Mouse (Mus musculus) forebrain, embryonic 12.5 days (tissue): Measurements from ENCODE around the gene Qtrt2. TPM values are rescaled to one million over a fixed set of nuclear protein-coding genes. Genes with fewer than 3 reads are reported as not detected.

Experiments
- ATAC-seq: fragments of 200-750 bp; cut with Nextera tagmentation; 2 replicates; pipeline ENCODE4 v1.8.0; 2017; ENCODE audit warnings: moderate TSS enrichment; ENCODE audit not compliant: low FRiP score
- H3K27ac ChIP-seq: fragments of 300-500 bp; sonication (generic); 2 replicates; pipeline ENCODE4 v1.5.1; 2016; ENCODE audit warnings: mild to moderate bottlenecking
- H3K27me3 ChIP-seq: fragments of 300-500 bp; sonication (generic); 2 replicates; pipeline ENCODE4 v1.6.1; 2016; ENCODE audit warnings: mild to moderate bottlenecking
- H3K36me3 ChIP-seq: fragments of 300-500 bp; sonication (generic); replicated peaks from 2 replicates; pipeline ENCODE4 v1.6.1; 2016; ENCODE audit warnings: mild to moderate bottlenecking
- H3K4me1 ChIP-seq: fragments of 300-500 bp; sonication (generic); 2 replicates; pipeline ENCODE4 v1.6.1; 2016
- H3K4me2 ChIP-seq: fragments of 300-500 bp; sonication (generic); 2 replicates; pipeline ENCODE4 v1.6.1; 2016; ENCODE audit warnings: mild to moderate bottlenecking, moderate library complexity
- H3K4me3 ChIP-seq: fragments of 300-500 bp; sonication (generic); replicated peaks from 2 replicates; pipeline ENCODE4 v1.5.1; 2016; ENCODE audit warnings: mild to moderate bottlenecking
- H3K9ac ChIP-seq: fragments of 300-500 bp; sonication (generic); 2 replicates; pipeline ENCODE4 v1.6.1; 2016; ENCODE audit warnings: mild to moderate bottlenecking
- H3K9me3 ChIP-seq: fragments of 300-500 bp; sonication (generic); 2 replicates; pipeline ENCODE4 v1.6.1; 2016
- WGBS: fragments of 180-500 bp; shearing (Covaris S2); methylation state at CpG from one replicate; pipeline ENCODE4 v1.1.7; 2016; 5-methylcytosine and 5-hydroxymethylcytosine counted together
- polyA plus RNA-seq: library from polyadenylated mRNA; unstranded; fragments of >200 nt; fragmentation: Nextera tagmentation; extraction: Ambion mirVana; gene quantifications from 2 replicates; pipeline ENCODE4 v1.2.1, GENCODE M21; 2016

Gene Qtrt2
- polyA plus RNA-seq, 1 experiment from 2014 or later: 34.7 TPM

DNA sequence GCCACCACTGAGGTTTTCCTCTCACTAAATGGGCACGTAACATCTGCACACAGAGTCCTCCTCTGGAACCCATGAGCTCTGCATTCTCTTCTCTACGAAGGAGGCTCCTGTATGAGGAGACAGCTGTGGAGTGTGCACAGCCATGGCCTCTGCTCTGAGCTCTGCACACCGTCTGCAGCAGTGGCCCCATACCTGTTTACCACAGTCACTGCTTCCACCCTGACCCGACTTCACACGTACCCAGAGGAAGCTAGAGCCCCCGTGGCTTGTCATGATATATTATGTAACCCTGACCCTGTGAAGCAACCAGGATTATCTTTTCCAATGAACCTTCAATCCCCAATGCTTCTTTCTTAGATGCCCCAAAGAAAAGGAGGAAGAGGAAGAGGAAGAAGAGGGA is 46.8 kb downstream of the Qtrt2 start:
- no peak for ATAC-seq
- Histone ChIP-seq H3K9ac (no peak overlapping the region), H3K4me1 (no peaks in the 10 kb centered on the region), H3K9me3 (no peaks in the 10 kb centered on the region), H3K27me3 (no peaks in the 10 kb centered on the region), H3K4me2 (no peak overlapping the region), H3K36me3 (peaks cover 38% of the 10 kb centered on the region), H3K27ac (no peak overlapping the region), H3K4me3 (no peak overlapping the region)
- 92% methylated on average over 6 of the region's 6 CpGs for WGBS

DNA sequence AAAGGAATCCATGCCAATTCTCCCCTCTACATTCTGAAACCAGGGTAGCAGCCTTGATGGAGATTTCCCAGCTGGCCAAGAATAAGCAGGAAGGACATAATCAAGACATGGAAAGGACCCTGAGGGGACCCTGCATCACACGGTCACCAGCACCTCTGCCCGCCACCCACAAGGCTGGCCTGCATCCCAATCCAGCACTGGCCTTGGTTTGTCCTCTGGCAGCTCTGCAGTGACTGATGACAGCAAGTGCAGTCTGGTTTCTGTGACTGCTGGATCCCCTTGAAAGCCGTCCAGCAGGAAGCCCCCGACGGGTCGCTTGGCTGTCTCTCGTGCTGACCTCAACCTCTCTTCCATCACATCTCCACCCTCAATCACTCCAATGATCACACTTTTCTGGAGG is 55.2 kb downstream of the Qtrt2 start:
- H3K27me3 ChIP-seq: no peaks in the 10 kb centered on the region
- H3K4me3 ChIP-seq: no peak overlapping the region
- no peak overlapping the region for H3K4me2 ChIP-seq
- 92% methylated on average over 7 of the region's 7 CpGs for WGBS
- H3K4me1 ChIP-seq: no peaks in the 10 kb centered on the region
- no peak overlapping the region for H3K27ac ChIP-seq
- no peaks in the 10 kb centered on the region for H3K9me3 ChIP-seq
- H3K9ac ChIP-seq: no peak overlapping the region
- peaks cover 64% of the 10 kb centered on the region for H3K36me3 ChIP-seq
- no peak for ATAC-seq

DNA sequence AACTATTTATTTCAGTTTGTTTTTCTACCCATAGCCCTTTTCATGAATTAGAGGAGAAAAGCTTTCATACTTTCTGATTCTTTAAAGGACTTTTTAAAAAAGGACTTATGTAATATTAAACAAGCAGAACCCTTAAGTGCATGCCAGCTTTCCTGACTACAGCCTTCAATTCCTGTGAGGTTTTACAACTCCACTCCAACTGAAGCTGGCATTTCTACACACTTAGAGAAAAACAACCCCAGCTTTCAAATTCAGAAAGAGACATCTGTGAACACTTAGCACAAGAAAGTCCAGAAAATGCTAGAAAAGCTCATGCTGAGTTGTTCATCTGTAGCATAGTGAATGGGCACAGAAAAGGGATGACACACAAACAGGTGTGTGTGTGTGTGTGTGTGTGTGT is 56.8 kb downstream of the Qtrt2 start:
- no peak for ATAC-seq
- Histone ChIP-seq H3K36me3 (peaks cover 51% of the 10 kb centered on the region), H3K4me2 (no peak overlapping the region), H3K27ac (no peak overlapping the region), H3K9ac (no peak overlapping the region), H3K9me3 (no peaks in the 10 kb centered on the region), H3K4me3 (no peak overlapping the region), H3K27me3 (no peaks in the 10 kb centered on the region), H3K4me1 (no peaks in the 10 kb centered on the region)

DNA sequence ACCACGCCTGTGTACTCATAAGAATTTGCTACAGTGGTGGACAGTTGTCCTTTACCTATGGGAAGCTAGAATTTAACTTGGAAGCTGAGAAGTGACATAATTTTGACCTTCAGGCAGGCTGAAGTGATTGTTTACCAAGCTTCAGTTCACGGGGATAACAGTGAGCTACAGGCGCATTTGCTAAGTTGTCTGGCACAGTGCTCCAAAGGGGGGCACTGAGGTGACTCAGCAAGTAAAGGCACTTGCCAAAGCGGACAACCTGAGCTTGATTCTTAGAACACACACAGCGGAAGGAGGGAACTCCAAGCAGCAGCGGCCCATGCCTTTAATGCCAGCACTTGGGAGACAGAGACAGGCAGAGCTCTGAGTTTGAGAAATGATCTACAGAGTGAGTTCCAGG is 66.0 kb downstream of the Qtrt2 start:
- Histone ChIP-seq H3K27ac (no peak overlapping the region), H3K4me1 (no peaks in the 10 kb centered on the region), H3K4me2 (no peak overlapping the region), H3K36me3 (peaks cover 27% of the 10 kb centered on the region), H3K4me3 (no peak overlapping the region), H3K27me3 (no peaks in the 10 kb centered on the region), H3K9ac (no peak overlapping the region), H3K9me3 (no peaks in the 10 kb centered on the region)
- 84% methylated on average over 6 of the region's 6 CpGs for WGBS
- no peak for ATAC-seq

DNA sequence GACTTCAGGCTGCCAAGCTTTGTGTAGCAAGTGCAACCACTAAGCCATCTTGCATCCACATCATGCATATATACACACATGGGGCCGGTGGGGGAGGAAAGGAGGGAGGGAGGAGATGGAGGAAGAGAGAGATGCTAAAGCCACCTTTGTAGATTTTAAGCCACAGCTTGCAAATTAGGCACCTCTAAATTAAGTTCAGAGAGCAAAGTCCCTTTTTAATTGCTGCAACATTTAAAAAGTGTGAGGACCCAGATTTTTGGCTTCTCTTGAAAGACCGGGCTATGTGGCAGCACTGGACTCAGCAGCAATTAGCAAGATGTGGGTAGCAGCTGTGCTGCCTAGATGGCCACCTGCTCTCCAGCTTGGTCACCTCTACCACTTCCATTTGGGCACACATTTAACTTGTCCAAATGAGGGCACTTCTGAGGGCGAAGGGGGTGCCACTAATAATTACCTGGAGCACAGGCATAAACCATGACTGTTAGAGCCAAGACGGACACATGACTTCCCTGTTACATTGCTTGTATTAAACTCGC is 67.6 kb downstream of the Qtrt2 start:
- Histone ChIP-seq H3K4me2 (no peak overlapping the region), H3K27ac (no peak overlapping the region), H3K9ac (no peak overlapping the region), H3K4me1 (no peaks in the 10 kb centered on the region), H3K27me3 (no peaks in the 10 kb centered on the region), H3K36me3 (peaks cover 27% of the 10 kb centered on the region), H3K9me3 (no peaks in the 10 kb centered on the region), H3K4me3 (no peak overlapping the region)
- WGBS: 85% methylated on average over 5 of the region's 5 CpGs
- no peak for ATAC-seq

DNA sequence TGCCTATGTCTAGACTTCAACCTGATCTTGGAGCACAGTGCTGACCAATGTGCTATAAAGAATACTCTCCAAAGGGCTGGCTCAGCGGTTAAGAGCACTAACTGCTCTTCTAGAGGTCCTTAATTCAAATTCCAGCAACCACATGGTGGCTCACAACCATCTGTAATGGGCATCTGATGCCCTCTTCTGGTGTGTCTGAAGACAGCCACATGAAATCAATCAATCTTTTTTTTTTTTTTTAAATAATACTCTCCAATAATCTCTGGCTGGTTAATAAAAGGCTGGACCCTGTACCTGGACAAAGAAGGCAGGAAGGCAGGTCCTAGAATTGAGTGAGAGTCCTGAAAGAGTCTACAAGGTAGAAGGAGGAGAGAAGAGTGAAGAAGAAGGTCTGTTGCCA is 76.8 kb downstream of the Qtrt2 start:
- 61% methylated on average over 1 of the region's 1 CpGs for WGBS

DNA sequence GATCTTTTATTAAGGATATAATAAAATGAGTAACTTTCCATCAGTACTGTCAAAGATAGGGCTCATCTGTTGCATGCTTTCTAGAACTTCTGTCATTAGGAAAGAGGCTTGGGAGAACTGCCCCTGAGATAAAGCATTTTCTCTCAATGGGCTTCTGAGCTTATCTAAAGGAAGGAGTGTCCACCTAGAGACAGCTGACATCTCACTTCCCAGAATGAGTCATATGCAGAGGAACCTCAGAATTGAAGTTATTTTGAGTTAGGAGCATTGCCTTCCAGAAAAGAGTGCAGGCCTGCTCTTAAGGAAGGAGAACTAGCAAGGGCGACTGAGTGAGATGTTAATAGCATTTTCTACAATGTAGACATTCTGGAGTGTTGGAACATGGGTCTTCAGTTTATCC is 85.4 kb downstream of the Qtrt2 start:
- Histone ChIP-seq H3K4me2 (no peak overlapping the region), H3K36me3 (no peaks in the 10 kb centered on the region), H3K9ac (no peak overlapping the region), H3K4me3 (no peak overlapping the region), H3K9me3 (no peaks in the 10 kb centered on the region), H3K27me3 (no peaks in the 10 kb centered on the region), H3K4me1 (no peaks in the 10 kb centered on the region), H3K27ac (no peak overlapping the region)
- WGBS: 85% methylated on average over 1 of the region's 1 CpGs
- no peak for ATAC-seq

More for the DNA sequence above, 76.8 kb downstream of the Qtrt2 start:
- Histone ChIP-seq H3K27ac (no peak overlapping the region), H3K4me2 (no peak overlapping the region), H3K4me1 (no peaks in the 10 kb centered on the region), H3K27me3 (no peaks in the 10 kb centered on the region), H3K36me3 (no peaks in the 10 kb centered on the region), H3K9me3 (no peaks in the 10 kb centered on the region), H3K9ac (no peak overlapping the region), H3K4me3 (no peak overlapping the region)
- ATAC-seq: no peak

DNA sequence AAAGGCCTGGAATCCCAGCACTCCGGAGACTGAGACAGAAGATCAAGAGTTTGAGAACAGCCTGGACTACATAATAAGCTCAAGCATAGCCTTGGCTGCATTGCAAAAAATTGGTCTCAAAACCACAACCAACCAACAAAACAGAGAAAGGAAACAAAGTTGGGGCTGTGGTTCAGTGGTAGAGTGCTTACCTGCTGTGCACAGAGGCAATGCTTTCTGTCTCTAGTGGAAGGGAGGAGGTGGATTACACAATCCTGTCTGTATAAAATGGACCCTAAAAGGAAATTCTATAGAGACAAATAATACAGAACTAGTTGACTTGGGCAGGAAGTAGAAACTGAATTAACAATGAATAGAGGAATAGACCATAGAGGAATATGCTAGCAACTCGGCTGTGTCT is 94.7 kb downstream of the Qtrt2 start:
- no peak for ATAC-seq
- Histone ChIP-seq H3K4me3 (no peak overlapping the region), H3K9ac (no peak overlapping the region), H3K4me1 (no peaks in the 10 kb centered on the region), H3K27me3 (no peaks in the 10 kb centered on the region), H3K4me2 (no peak overlapping the region), H3K9me3 (no peaks in the 10 kb centered on the region), H3K27ac (no peak overlapping the region), H3K36me3 (no peaks in the 10 kb centered on the region)
- WGBS: 92% methylated on average over 2 of the region's 2 CpGs

DNA sequence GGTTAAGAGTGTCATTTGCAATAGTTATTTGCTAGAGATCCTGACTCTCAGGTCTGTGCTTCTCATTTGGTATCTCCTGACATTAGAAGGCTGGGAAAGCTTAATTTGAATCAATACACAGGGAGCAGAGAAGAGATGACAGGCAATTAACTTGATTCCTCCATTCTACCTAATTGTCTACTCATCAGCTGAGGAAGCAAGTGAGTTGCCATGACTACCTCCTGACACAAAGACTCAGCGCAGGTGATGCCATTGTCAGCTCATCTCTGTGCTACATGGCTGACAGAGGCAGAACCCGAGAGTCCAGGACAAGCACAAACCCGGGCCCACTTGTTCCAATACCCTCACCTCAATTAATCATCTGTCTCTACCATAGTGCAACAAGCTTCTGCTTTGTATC is 99.1 kb downstream of the Qtrt2 start:
- Histone ChIP-seq H3K36me3 (no peaks in the 10 kb centered on the region), H3K27me3 (no peaks in the 10 kb centered on the region), H3K4me1 (no peaks in the 10 kb centered on the region), H3K27ac (no peak overlapping the region), H3K4me3 (no peak overlapping the region), H3K9me3 (no peaks in the 10 kb centered on the region), H3K4me2 (no peak overlapping the region), H3K9ac (no peak overlapping the region)
- ATAC-seq: no peak
- 62% methylated on average over 3 of the region's 3 CpGs for whole genome bisulfite sequencing

DNA sequence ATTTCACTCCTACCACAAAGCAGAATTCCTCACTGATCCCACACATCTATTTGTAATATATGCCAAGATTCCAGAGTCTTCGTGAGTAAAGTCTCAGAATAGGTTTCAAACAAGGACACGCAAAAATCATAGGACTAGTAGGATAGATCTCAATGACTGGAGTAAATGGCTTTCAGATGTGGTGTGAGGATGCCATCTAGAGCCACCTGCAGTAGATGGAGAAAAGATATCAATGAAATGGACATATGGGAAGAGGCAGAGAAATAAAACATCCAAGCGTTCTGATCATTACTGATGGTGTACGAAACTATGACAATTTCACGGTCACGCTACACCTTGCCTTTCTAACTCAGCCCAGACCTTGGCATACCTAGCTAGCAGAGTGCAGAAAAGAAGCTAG is 108.2 kb downstream of the Qtrt2 start:
- WGBS: 95% methylated on average over 6 of the region's 6 CpGs

DNA sequence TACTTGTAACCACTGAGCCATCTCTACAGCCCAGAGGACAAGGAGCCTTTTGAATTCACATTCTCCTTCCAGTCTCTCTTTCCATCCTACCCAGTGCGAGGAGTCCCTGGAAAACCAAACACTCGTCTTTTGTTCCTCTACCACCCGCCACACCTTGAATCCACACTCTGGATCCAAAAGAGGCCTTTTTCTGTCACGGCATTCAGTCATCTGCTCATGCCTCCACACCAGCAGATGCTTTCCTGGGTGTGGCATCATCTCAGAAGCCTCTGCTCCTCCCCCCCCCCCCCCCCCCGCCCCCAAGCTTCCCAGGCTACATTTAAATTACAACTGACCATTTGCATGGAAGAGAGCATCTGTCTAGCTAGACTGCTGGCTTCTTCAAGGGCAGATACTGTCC is 110.3 kb downstream of the Qtrt2 start:
- H3K4me2 ChIP-seq: no peak overlapping the region
- WGBS: 73% methylated on average over 5 of the region's 5 CpGs
- H3K4me1 ChIP-seq: no peaks in the 10 kb centered on the region
- H3K27me3 ChIP-seq: no peaks in the 10 kb centered on the region
- H3K27ac ChIP-seq: no peak overlapping the region
- H3K4me3 ChIP-seq: no peak overlapping the region
- H3K9me3 ChIP-seq: no peaks in the 10 kb centered on the region
- no peaks in the 10 kb centered on the region for H3K36me3 ChIP-seq
- ATAC-seq: no peak
- no peak overlapping the region for H3K9ac ChIP-seq

More for the DNA sequence above, 108.2 kb downstream of the Qtrt2 start:
- Histone ChIP-seq H3K4me1 (no peaks in the 10 kb centered on the region), H3K36me3 (no peaks in the 10 kb centered on the region), H3K9ac (no peak overlapping the region), H3K27ac (no peak overlapping the region), H3K27me3 (no peaks in the 10 kb centered on the region), H3K9me3 (no peaks in the 10 kb centered on the region), H3K4me2 (no peak overlapping the region), H3K4me3 (no peak overlapping the region)
- no peak for ATAC-seq

DNA sequence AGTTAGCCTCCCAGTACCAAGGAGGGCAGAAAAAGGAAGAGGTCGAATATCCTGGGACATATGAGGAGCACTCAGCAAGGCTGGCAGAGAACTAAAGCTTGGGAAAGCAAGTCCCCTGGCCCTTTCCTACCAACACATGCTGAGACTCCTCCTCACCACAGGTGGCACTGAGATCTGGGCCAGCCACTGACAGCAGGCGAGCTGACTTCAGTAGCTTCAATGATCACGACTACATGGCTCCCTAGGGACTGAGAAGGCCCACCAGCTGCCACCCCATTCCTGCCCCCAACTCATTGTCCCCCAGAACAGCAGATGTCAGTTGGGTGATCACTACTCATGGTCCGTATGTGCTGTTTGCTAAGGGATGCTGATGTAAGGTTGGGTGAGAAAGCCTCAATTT is 112.0 kb downstream of the Qtrt2 start:
- 59% methylated on average over 4 of the region's 4 CpGs for WGBS
- ATAC-seq: no peak

More for the DNA sequence above, 112.0 kb downstream of the Qtrt2 start:
- Histone ChIP-seq H3K9ac (no peak overlapping the region), H3K36me3 (no peaks in the 10 kb centered on the region), H3K27me3 (no peaks in the 10 kb centered on the region), H3K4me3 (no peak overlapping the region), H3K4me2 (no peak overlapping the region), H3K9me3 (no peaks in the 10 kb centered on the region), H3K4me1 (no peaks in the 10 kb centered on the region), H3K27ac (no peak overlapping the region)
